Mouse (Mus musculus) spleen, postnatal 14 days (tissue): ENCODE data around the gene Afmid.
A peak's percentile ranks its signal among the peaks of the same experiment; 100 is the strongest.
"Not testable (repeated sequence)": the region's sequence is repeated elsewhere in the genome, so short reads cannot be mapped to it uniquely, and the experiment has no call there.

Experiments
- DNase-seq, 2 experiments: peaks; one replicate each; pipeline ENCODE4 v3.0.0; 2021 to 2022; ENCODE audit warnings: low spot score in 2 of 2

Afmid gene

DNA sequence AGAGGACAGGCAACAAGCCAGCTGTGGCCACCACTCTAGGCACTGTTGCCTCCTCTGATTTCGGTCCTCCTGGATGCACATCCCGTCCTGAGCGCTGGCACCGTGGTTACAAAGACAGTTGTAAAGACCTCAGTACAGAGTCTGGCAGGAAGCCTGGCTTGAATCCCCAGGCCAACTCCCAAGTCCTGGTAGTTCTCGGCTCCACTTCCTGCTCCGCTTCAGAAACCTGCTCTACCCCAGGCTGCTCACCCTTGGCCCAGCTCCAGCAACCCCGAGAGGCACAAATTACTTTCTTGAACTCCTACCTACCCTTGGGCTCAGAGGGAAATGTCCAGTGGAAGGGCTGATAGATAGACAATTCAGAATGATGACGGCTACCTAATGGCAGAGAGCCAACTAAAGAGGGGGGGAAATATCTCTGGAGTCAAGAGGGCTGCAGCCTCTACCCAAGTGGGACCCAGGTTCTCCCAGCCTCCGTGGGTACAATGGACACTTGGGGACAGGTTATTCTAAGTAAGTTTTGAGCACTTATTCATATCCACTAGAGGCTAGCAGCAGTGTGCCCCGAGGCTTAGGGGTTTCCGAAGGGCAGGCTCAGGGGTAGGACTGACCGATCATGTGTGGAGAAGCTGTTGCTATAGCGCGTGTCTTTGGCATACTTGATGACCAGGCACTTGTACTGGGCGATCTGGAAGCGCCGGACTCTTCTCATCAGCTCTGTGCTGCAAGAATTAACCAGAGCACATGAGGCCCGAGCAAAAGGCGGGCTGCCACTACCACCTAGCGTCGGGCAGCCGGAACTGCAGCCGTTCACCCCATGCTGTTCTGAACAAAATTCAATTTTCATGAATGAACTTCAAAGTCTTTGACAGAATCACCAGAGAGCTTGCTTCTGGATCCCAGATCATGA is 1.4 kb upstream of the Afmid start:
- peak; percentile 68 to 82 for DNase-seq

- DNase-seq, result no peak
These were observed 440 bp downstream of the Afmid start for GRCm38 (mm10) chr11:117826164-117826563.

DNA sequence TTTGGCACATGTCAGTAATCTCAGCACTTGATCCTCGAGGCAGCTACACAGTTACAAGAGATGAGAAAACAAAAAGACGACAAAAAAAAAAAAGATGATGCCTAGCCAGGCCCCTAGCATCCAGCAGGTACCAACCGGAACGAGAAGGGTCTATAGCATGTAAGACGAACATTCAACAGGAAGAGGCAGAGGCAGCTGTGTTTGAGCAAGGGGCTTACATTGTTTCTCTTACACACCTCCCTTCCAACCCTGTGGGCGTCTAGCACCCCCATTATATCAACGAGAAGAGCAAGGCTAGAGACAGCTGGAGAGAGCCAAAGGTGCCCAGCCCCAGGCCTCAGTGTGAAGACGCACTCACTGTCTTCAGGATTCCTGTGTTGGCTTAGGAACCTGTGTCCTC is 1.2 kb downstream of the Afmid start:
- DNase-seq, result no peak

DNA sequence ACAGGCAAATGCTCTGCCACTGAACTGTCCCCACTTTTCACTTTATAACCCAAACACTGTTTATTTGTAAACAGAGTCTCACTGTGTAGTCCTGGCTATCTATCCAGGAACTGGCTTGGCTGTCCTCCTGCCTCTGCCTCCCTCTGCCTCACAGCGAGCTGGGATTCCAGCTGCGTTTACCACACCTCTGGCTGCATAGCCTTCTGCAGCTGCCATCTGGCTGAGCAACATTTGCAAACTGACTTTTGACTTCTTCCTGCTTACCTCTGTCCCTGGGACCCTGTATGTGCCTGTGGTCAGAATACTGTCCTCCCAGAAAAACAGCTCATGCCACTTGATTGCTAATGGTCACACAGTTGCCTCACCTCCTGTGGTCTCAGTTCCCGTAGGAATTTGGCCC is 1.7 kb downstream of the Afmid start:
- no peak for DNase-seq

GRCm38 (mm10) chr11:117828149-117828887 is 2.6 kb downstream of the Afmid start:
- peak; percentile 60 to 69 for DNase-seq

DNA sequence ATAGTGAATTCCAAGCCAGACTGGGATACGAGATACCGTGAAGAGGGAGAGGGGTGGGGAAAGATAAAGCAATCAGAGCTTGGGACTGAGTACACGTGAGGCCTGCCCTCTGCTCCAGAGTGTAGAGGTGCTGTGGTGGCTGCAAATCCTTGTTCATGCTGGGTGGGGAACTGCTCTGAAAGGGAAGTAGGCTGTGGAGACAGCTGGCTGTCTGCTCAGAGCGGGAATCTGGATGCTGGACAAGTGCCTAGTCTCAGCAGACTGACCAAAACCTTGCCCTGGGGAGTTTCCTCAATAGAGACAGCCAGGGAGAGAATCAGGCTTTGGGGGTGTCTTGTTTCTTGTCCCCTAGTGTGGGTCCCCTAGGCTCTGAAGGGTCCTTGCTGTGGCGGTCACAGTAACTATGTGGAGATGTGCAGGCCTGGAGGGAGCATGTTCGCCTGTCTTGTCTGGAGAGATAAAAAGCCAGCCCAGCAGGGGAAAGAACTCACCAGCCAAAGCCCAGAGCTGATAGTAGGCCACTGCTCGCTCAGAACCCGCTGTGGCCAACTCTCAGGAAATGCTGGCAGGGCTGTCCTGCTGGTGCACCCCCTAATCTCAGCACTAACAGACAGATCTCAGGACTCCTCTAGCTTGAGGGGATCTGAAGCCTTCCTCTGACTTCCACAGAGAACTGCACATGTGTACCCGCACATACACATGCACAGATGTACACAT is 3.3 kb downstream of the Afmid start:
- DNase-seq, result no peak

DNA sequence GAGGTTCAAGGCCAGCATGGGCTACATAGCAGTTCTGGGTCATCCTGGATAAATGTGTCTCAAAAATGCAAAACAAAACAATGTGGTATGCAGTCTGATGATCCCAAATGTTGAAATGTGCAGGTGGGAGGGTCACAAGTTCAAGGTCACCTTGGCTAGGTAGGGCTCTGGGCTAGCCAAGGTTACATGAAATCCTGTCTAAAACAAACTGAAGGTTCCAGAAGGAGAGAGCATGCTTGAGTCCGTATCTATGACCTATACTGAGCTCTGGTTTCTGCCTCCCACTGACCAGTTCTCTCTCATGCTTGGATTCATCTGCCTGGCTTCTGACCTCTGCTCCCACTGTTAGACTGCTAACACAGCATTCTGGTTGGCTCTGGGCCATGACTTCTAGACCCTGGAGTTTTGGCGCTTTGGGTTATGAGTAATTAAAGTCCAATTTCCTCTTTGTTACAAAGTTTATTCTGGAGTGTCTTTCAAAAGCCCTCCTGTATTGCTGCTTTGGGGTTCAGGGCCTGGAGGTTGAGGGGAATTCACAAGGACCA is 4.0 kb downstream of the Afmid start:
- DNase-seq, result no peak

GRCm38 (mm10) chr11:117830401-117830800 is 4.7 kb downstream of the Afmid start:
- DNase-seq, result peak; percentile 59 to 67

DNA sequence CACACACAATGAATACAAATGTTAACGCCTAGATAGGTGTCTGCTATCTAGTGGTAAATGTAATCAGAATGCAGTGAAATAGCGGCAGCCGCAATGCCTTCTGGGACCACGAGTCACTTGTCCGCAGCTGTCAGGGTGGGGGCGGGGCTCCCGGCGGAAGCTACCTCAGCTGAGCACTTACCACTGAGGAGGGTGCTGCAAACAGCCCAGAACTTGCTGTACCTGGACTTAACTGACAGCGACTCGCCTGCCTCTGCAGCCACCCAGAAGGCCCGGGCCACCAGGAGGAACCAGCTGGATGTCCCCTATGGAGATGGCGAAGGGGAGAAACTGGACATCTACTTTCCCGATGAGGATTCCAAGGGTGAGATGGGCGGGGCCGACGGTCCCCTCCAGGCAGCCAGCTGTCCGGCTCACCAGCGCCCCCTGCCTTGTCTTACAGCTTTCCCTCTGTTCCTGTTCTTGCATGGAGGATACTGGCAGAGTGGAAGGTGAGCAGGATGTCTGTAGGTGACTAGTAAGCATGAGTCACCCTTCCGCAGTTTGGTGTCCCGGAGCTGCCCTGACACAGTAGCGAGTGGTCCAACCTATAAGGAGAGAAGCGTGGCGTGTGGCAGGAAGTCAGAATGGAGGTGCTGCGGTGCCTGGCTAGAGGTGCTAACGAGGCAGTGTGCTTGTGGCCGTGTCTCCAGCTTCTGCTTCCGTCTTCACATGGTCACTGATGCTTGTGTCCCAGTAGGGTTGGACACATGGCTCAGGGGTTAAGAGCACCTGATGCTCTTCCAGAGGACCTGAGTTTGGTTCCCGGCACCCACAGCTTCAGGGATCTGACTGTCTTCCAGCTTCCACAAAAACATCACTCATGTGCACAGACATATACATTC is 6.6 kb downstream of the Afmid start:
- DNase-seq, result peak; percentile 86 to 89

GRCm38 (mm10) chr11:117833509-117833908 is 7.8 kb downstream of the Afmid start:
- not testable (repeated sequence) for DNase-seq

DNA sequence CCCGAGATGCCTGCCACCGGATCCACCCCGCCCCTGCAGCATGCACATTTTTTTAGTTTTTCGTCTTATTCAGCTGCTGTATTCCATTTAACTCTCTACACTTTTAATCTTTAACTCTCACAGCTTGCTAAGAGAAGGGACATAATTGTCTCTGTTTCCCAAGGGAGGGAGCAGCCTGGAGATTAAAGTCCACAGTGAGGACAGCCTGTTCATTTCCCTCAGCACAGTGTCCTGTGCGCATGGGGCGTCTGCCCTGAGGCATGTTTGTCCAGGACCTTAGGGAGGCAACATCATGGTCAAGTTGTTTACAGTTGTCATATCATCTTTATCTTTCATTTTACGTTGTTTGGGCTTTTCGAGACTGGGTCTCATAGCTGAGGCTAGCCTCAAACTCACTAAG is 8.4 kb downstream of the Afmid start:
- DNase-seq, result no peak

GRCm38 (mm10) chr11:117836306-117836705 is 10.6 kb downstream of the Afmid start:
- DNase-seq, result no peak

- DNase-seq, result peak; percentile 50 to 52
These were observed 12.8 kb downstream of the Afmid start for GRCm38 (mm10) chr11:117838572-117838971.

GRCm38 (mm10) chr11:117839021-117839420 is 13.3 kb downstream of the Afmid start:
- no peak for DNase-seq

GRCm38 (mm10) chr11:117840910-117841309 is 15.2 kb downstream of the Afmid start:
- DNase-seq, result no peak

DNA sequence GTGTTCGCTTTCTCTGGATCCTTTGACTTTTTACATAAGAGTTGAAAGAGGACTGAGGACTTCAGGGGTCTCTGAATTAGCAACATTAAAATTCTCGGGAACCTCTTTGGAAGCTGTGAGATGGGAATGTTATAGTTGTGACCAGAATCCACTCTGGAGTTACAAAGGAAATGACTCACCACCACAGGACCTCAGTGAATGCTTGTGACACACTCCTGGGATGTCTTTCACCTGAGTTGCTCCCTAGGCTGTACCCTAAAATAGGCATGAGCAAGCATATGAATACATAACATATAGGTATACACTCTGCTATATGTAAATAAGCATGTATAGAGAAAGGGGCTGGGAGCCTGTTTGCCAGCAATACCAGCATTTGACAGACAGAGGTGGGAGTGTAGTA is 17.7 kb downstream of the Afmid start:
- no peak for DNase-seq

GRCm38 (mm10) chr11:117844997-117845396 is 19.3 kb downstream of the Afmid start:
- DNase-seq, result no peak

DNA sequence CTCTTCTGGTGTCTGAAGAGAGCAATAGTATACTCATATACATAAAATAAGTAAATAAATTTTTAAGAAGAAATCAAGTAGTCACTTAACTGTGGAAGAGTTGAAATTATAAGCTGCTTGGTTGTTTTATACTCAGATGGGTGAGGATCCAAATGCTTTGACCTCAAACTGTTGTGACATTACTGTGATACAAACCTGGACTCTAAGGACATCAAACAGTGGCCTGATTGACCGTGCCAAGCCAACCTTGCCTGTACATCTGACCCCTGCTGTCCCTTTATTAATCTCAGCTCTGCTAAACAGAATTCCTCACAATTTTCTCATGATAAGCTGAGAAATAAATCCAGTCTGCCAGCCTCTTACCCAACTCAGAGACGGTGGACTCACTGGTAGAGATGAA is 19.9 kb downstream of the Afmid start:
- no peak for DNase-seq

DNA sequence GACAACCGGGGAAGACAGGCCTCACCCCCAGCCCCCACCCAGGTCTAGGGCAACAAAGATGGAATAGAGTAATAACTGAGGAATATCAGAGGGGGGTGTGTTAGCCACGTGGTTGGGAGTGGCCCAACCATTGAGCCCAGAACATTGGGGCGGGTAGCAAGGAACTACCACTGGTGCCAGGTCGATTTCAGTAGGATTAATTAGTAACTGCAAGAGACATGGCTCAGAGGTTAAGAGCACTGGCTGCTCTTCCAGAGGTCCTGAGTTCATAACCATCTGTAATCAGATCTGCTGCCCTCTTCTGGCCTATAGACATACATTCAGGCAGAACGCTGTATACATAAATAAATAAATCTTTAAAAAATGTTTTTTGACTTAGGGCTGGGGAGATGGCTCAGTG is 20.9 kb downstream of the Afmid start:
- no peak for DNase-seq

GRCm38 (mm10) chr11:117847593-117848215 is 22.0 kb downstream of the Afmid start:
- DNase-seq, result no peak
